Mouse (Mus musculus): ENCODE results near the gene 1810043G02Rik. TPM values are rescaled to one million over a fixed set of nuclear protein-coding genes. Genes with fewer than 3 reads are reported as not detected.
A peak's percentile ranks its signal among the peaks of the same experiment; 100 is the strongest.
"Not testable (repeated sequence)": the region's sequence is repeated elsewhere in the genome, so short reads cannot be mapped to it uniquely, and the experiment has no call there.

Gene 1810043G02Rik
- 10 to 100 TPM; 39.9 to 40.5 TPM for total RNA-seq (2021)
- long read RNA-seq, partial matches to known transcripts = 4 of 14 reads
- long read RNA-seq, other reads (novel, unspliced or antisense) = 9 of 14 reads

- DNase-seq (ENCODE audit: low spot score in 2 of 2) = peak; percentile 99
These were observed at the start of gene 1810043G02Rik for GRCm38 (mm10) chr10:77978351-77979350. TSS of gene 1810043G02Rik (plus strand) at chr10:77978524.

GRCm38 (mm10) chr10:77939685-77940084 is 38.6 kb upstream of the 1810043G02Rik start:
- peak in 1 of 2 experiments; percentile 12 for DNase-seq (ENCODE audit: low spot score in 2 of 2)

- not testable (repeated sequence) for DNase-seq (ENCODE audit: low spot score in 2 of 2)
These were observed 27.9 kb upstream of the 1810043G02Rik start for GRCm38 (mm10) chr10:77950468-77950867.

- DNase-seq (ENCODE audit: low spot score in 2 of 2) = no peak
These were observed 15.6 kb upstream of the 1810043G02Rik start for GRCm38 (mm10) chr10:77962725-77963124.

GRCm38 (mm10) chr10:77963971-77964370 is 14.4 kb upstream of the 1810043G02Rik start:
- DNase-seq (ENCODE audit: low spot score in 2 of 2) = no peak

GRCm38 (mm10) chr10:77969274-77969972 is 8.9 kb upstream of the 1810043G02Rik start:
- DNase-seq (ENCODE audit: low spot score in 2 of 2) = peak; percentile 59 to 78

GRCm38 (mm10) chr10:77969973-77970325 is 8.4 kb upstream of the 1810043G02Rik start:
- no peak for DNase-seq (ENCODE audit: low spot score in 2 of 2)

- no peak for DNase-seq (ENCODE audit: low spot score in 2 of 2)
These were observed 7.8 kb upstream of the 1810043G02Rik start, which contains the start of gene Trpm2 for GRCm38 (mm10) chr10:77970481-77970880. TSS of gene Trpm2 (minus strand) at chr10:77970563.

GRCm38 (mm10) chr10:77971191-77971590 is 7.1 kb upstream of the 1810043G02Rik start:
- no peak for DNase-seq (ENCODE audit: low spot score in 2 of 2)

- no peak for DNase-seq (ENCODE audit: low spot score in 2 of 2)
These were observed 6.4 kb upstream of the 1810043G02Rik start for GRCm38 (mm10) chr10:77971709-77972553.

GRCm38 (mm10) chr10:77974323-77974722 is 4.0 kb upstream of the 1810043G02Rik start:
- DNase-seq (ENCODE audit: low spot score in 2 of 2) = no peak

- no peak for DNase-seq (ENCODE audit: low spot score in 2 of 2)
These were observed 3.5 kb upstream of the 1810043G02Rik start for GRCm38 (mm10) chr10:77974811-77975210.

- DNase-seq (ENCODE audit: low spot score in 2 of 2) = no peak
These were observed 2.7 kb upstream of the 1810043G02Rik start for GRCm38 (mm10) chr10:77975653-77976052.

GRCm38 (mm10) chr10:77976458-77977150 is 1.7 kb upstream of the 1810043G02Rik start:
- no peak for DNase-seq (ENCODE audit: low spot score in 2 of 2)

- peak; percentile 63 to 86 for DNase-seq (ENCODE audit: low spot score in 2 of 2)
These were observed 6.3 kb downstream of the 1810043G02Rik start for GRCm38 (mm10) chr10:77984660-77985059.

GRCm38 (mm10) chr10:77985775-77986174 is 7.5 kb downstream of the 1810043G02Rik start:
- DNase-seq (ENCODE audit: low spot score in 2 of 2) = no peak

GRCm38 (mm10) chr10:77995639-77996038 is 17.3 kb downstream of the 1810043G02Rik start:
- no peak for DNase-seq (ENCODE audit: low spot score in 2 of 2)

- DNase-seq (ENCODE audit: low spot score in 2 of 2) = no peak
These were observed 21.9 kb downstream of the 1810043G02Rik start for GRCm38 (mm10) chr10:78000200-78000599.

- peak; percentile 93 to 96 for DNase-seq (ENCODE audit: low spot score in 2 of 2)
These were observed 23.5 kb downstream of the 1810043G02Rik start for GRCm38 (mm10) chr10:78001796-78002195.

GRCm38 (mm10) chr10:78002316-78002715 is 24.0 kb downstream of the 1810043G02Rik start:
- peak in 1 of 2 experiments; percentile 39 for DNase-seq (ENCODE audit: low spot score in 2 of 2)
